Mouse (Mus musculus): ENCODE results near the gene Mymx. TPM values are rescaled to one million over a fixed set of nuclear protein-coding genes. Genes with fewer than 3 reads are reported as not detected.

Mymx gene
- polyA plus RNA-seq, 1 experiment from 2014 or later: not detected

DNA sequence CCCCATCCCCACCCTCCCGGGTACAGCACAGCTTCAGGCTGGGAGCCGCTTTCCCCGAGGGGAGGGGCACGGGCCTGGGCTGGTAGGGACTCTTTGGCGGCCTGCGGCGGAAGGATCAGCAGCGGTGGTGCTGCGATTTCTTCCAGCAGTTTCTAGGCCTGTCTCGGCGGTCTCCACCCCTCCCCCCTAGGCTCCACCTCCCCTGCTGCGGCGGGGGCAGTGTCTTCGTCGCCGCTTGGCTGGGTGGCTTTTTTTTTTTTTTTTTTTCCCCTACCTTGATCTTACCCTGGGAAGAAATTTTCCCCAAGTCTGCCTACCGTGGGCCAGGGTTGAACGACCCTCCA, 28.1 kb downstream of the Mymx start:
- WGBS: 0% methylated on average over 18 of the region's 18 CpGs
- H3K27me3 ChIP-seq: no peaks in the 10 kb centered on the region
- peak overlapping the region; percentile 91 for H3K4me2 ChIP-seq
- ATAC-seq: peak; percentile 67
- H3K9ac ChIP-seq: peak overlapping the region; percentile 99
- H3K27ac ChIP-seq: peak overlapping the region; percentile 99
- H3K36me3 ChIP-seq (ENCODE audit: poor library complexity, severe bottlenecking): peaks cover 30% of the 10 kb centered on the region
- no peaks in the 10 kb centered on the region for H3K9me3 ChIP-seq (replicated peaks)
- peak overlapping the region; percentile 99 for H3K4me3 ChIP-seq
- peaks cover 45% of the 10 kb centered on the region for H3K4me1 ChIP-seq

DNA sequence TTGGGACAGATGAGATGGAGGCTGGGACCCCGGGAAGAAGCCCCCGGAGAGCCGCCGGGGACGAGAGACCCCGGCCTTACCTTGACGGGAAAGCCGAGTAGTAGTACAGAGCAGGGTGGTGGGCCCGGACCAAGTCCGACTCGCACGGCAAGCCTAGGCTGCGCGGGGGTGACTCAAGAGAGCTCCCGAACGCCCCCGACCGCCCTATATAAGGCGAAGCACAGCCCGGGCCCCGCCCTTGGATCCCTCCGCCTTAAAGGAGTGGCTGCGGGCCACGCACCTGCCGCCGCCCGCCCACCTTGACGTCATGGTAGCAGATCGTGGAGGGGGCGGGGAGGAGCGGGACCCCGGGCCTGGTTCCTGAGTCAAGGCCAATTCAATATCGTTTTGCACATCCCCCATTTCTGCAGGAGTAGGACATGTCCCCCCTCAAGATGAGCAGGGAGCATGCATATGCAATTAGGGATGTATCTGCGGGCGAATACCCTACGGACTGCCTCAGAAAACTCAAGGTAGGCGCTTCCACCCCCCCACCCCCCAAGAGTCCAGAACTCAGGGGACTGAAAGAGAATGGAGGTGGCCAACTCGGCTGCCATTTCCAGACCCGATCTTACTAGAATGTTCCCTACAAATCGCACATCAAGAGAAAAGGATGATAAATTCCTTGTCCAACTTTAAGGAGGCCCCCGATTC, 28.7 kb downstream of the Mymx start, which contains the start of gene Hsp90ab1:
Gene Hsp90ab1 (minus strand): TSS at position 185 of the 693 bp plus-strand sequence.
- Histone ChIP-seq H3K4me3 (peak within 1 kb of the TSS; percentile 99), H3K4me2 (peak within 1 kb of the TSS; percentile 91), H3K4me1 (peaks cover 51% of the 10 kb centered on the region), H3K9me3 (replicated peaks) (no peaks in the 10 kb centered on the region), H3K27me3 (no peaks in the 10 kb centered on the region), H3K27ac (peak within 1 kb of the TSS; percentile 99), H3K36me3 (ENCODE audit: poor library complexity, severe bottlenecking) (peaks cover 35% of the 10 kb centered on the region), H3K9ac (peak within 1 kb of the TSS; percentile 99)
- under 1% methylated on average over 40 of the region's 41 CpGs for WGBS
- ATAC-seq: peak; percentile 81

- peaks cover 57% of the 10 kb centered on the region for H3K4me1 ChIP-seq
- under 1% methylated on average over 55 of the region's 57 CpGs for WGBS
Measured at GRCm38 (mm10) chr17:45572103-45573086, 29.5 kb downstream of the Mymx start.

GRCm38 (mm10) chr17:45569999-45570398, 31.9 kb downstream of the Mymx start:
- peaks cover 71% of the 10 kb centered on the region for H3K4me1 ChIP-seq
- peaks cover 63% of the 10 kb centered on the region for H3K36me3 ChIP-seq (ENCODE audit: poor library complexity, severe bottlenecking)
- H3K9me3 ChIP-seq (replicated peaks): no peaks in the 10 kb centered on the region
- ATAC-seq: no peak
- WGBS: 85% methylated on average over 4 of the region's 4 CpGs
- H3K9ac ChIP-seq: no peak overlapping the region
- no peak overlapping the region for H3K4me2 ChIP-seq
- no peak overlapping the region for H3K27ac ChIP-seq
- no peaks in the 10 kb centered on the region for H3K27me3 ChIP-seq
- H3K4me3 ChIP-seq: no peak overlapping the region

More at GRCm38 (mm10) chr17:45572103-45573086, 29.5 kb downstream of the Mymx start:
- H3K27me3 ChIP-seq: no peaks in the 10 kb centered on the region
- peak overlapping the region; percentile 99 for H3K27ac ChIP-seq
- H3K36me3 ChIP-seq (ENCODE audit: poor library complexity, severe bottlenecking): peaks cover 43% of the 10 kb centered on the region
- peak; percentile 56 for ATAC-seq
- H3K9ac ChIP-seq: peak overlapping the region; percentile 99
- H3K4me3 ChIP-seq: peak overlapping the region; percentile 99
- peak overlapping the region; percentile 91 for H3K4me2 ChIP-seq
- H3K9me3 ChIP-seq (replicated peaks): no peaks in the 10 kb centered on the region

DNA sequence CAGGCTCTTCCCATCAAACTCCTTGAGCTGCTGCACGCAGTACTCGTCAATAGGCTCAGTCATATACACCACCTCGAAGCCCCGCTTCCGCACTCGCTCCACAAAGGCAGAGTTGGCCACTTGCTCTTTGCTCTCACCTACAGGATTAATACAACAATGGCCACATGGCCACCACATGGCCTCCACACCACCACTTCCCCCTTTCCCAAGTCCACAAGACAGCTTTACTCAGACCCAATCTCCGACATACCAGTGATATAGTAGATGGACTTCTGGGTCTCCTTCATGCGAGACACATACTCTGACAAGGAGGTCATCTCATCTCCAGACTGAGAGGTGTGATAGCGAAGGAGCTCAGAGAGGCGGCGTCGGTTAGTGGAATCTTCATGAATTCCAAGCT, 32.9 kb downstream of the Mymx start:
- Histone ChIP-seq H3K9me3 (replicated peaks) (no peaks in the 10 kb centered on the region), H3K27ac (no peak overlapping the region; the same call in 1 of the 2 replicates), H3K4me3 (no peak overlapping the region), H3K4me1 (peaks cover 68% of the 10 kb centered on the region), H3K36me3 (ENCODE audit: poor library complexity, severe bottlenecking) (peaks cover 63% of the 10 kb centered on the region), H3K27me3 (no peaks in the 10 kb centered on the region), H3K4me2 (no peak overlapping the region), H3K9ac (no peak overlapping the region; the same call in 1 of the 2 replicates)
- no peak for ATAC-seq
- WGBS: 87% methylated on average over 12 of the region's 12 CpGs

DNA sequence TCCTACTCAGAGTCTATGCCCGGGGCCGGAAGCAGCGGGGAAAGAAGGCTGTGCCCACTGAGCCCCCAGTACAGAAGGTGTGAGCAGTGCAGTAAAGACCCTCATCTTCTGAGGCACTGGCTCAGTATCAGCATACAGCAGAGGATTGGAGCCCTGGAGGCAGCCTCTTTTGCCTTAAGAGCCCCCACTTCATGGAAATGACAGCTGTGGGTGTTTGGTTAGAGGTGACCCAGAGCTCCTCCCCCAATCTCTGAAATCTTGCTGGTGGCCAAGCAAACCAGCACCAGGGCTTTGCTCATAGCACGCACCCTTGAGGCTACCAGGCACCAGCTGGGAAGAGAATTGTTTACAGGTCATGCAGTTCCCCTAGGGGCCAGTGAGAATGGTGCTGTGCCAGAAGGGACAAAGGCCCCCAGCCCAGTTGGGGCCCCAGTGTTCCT, 34.7 kb downstream of the Mymx start:
- no peak for ATAC-seq
- Histone ChIP-seq H3K36me3 (ENCODE audit: poor library complexity, severe bottlenecking) (peaks cover 63% of the 10 kb centered on the region), H3K9me3 (replicated peaks) (no peaks in the 10 kb centered on the region), H3K9ac (no peak overlapping the region), H3K27ac (peak overlapping the region; percentile 61; the same call in 1 of the 2 replicates), H3K4me1 (peaks cover 68% of the 10 kb centered on the region), H3K27me3 (no peaks in the 10 kb centered on the region), H3K4me2 (0 out of 2 replicates have a peak overlapping the region, but pooled peaks have one; percentile 1), H3K4me3 (no peak overlapping the region)
- 32% methylated on average over 4 of the region's 4 CpGs for WGBS

- H3K4me1 ChIP-seq: peaks cover 63% of the 10 kb centered on the region
- no peaks in the 10 kb centered on the region for H3K9me3 ChIP-seq (replicated peaks)
- WGBS: 68% methylated on average over 18 of the region's 18 CpGs
- 0 out of 2 replicates have a peak overlapping the region, but pooled peaks have one; percentile 8 for H3K9ac ChIP-seq
- H3K4me2 ChIP-seq: 0 out of 2 replicates have a peak overlapping the region, but pooled peaks have one; percentile 1
- no peak overlapping the region for H3K4me3 ChIP-seq
- peak overlapping the region; percentile 61; the same call in 1 of the 2 replicates for H3K27ac ChIP-seq
- H3K36me3 ChIP-seq (ENCODE audit: poor library complexity, severe bottlenecking): peaks cover 61% of the 10 kb centered on the region
- no peaks in the 10 kb centered on the region for H3K27me3 ChIP-seq
- ATAC-seq: no peak
Measured at GRCm38 (mm10) chr17:45566360-45567161, 35.3 kb downstream of the Mymx start.

GRCm38 (mm10) chr17:45566031-45566359, 35.9 kb downstream of the Mymx start:
- Histone ChIP-seq H3K36me3 (ENCODE audit: poor library complexity, severe bottlenecking) (peaks cover 56% of the 10 kb centered on the region), H3K9ac (no peak overlapping the region), H3K27me3 (no peaks in the 10 kb centered on the region), H3K4me1 (peaks cover 57% of the 10 kb centered on the region), H3K27ac (0 out of 2 replicates have a peak overlapping the region, but pooled peaks have one; percentile 6), H3K4me3 (no peak overlapping the region), H3K9me3 (replicated peaks) (no peaks in the 10 kb centered on the region), H3K4me2 (0 out of 2 replicates have a peak overlapping the region, but pooled peaks have one; percentile 98)
- ATAC-seq: no peak
- 83% methylated on average over 1 of the region's 1 CpGs for WGBS

DNA sequence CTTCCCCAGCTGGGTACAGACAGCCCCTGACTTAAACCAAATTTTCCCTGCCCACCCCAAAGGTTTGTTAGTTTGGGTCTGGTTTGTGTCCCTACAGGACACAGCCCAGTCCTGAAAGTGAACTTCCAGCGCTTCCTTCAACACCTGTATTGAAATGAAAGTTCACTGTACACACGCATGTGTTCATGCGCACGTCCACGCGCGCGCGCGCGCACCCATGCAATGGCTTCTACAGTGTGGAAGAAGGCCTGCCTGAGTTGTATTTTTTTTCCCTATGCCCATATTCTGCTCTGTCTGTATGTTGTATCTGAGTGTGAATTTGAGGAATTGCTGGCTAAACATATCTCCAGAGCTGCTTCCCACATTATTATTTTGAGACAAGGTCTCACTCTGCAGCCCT, 36.8 kb downstream of the Mymx start:
- peak overlapping the region; percentile 80 for H3K4me3 ChIP-seq
- H3K27ac ChIP-seq: peak overlapping the region; percentile 78; the same call in 1 of the 2 replicates
- H3K36me3 ChIP-seq (ENCODE audit: poor library complexity, severe bottlenecking): peaks cover 47% of the 10 kb centered on the region
- H3K9ac ChIP-seq: peak overlapping the region; percentile 94
- 92% methylated on average over 11 of the region's 11 CpGs for WGBS
- H3K9me3 ChIP-seq (replicated peaks): no peaks in the 10 kb centered on the region
- H3K4me1 ChIP-seq: peaks cover 48% of the 10 kb centered on the region
- no peak for ATAC-seq
- H3K27me3 ChIP-seq: no peaks in the 10 kb centered on the region
- peak overlapping the region; percentile 98 for H3K4me2 ChIP-seq

DNA sequence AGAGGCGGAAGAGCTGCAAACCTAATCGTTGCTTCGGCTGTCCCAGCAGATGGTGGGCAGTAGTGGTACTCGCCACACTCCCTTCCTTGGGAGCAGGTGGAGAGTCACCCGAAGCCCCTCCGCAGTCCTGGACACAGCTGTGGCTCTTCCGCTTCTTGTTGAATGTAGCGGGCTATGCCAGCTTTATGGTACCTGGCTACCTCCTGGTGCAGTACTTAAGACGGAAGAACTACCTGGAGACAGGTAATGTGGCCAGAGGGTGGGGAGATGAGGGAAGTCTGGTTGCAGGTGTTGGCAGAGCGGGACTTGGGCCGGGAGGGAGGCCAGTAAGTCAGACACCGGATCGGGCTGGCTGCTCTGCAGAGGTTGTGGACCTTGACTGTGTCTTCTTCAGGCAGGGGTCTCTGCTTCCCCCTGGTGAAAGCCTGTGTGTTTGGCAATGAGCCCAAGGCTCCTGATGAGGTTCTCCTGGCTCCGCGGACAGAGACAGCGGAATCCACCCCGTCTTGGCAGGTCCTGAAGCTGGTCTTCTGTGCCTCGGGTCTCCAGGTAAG, 37.3 kb downstream of the Mymx start:
- ATAC-seq: no peak
- Histone ChIP-seq H3K27ac (peak overlapping the region; percentile 78), H3K4me2 (peak overlapping the region; percentile 98), H3K9ac (peak overlapping the region; percentile 94), H3K36me3 (ENCODE audit: poor library complexity, severe bottlenecking) (peaks cover 42% of the 10 kb centered on the region), H3K4me1 (peaks cover 43% of the 10 kb centered on the region), H3K9me3 (replicated peaks) (no peaks in the 10 kb centered on the region), H3K27me3 (no peaks in the 10 kb centered on the region), H3K4me3 (peak overlapping the region; percentile 80)
- WGBS: 8% methylated on average over 18 of the region's 18 CpGs
